Mouse (Mus musculus): ENCODE measurements around the gene Abcc1. TPM values are rescaled to one million over a fixed set of nuclear protein-coding genes. Genes with fewer than 3 reads are reported as not detected.

The Abcc1 gene
- polyA plus RNA-seq, 1 experiment, result 110 TPM

DNA sequence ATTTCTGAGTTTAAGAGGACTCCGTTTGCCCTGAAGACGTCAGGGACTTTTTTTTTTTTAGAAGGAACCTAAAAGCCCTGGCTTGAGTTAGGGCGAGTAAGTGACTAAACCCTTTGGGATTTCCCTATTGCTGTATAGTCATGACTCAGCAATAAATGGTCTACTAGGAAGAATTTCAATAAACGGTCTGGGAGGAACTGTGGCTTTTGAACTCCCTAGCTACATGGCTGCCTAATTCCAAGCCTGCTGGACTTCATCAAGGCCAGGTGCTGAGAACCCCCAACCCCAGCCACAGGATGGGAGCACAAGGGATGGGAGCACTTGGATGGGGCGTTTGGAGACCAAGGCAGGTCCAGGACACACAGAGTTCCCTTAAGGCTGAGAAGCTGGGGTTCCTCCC, 8.7 kb upstream of the Abcc1 start:
- Histone ChIP-seq H3K27ac (ENCODE audit: insufficient read depth, low read depth, low read length) (peak overlapping the region; percentile 87), H3K4me1 (ENCODE audit: control insufficient read depth, insufficient read depth, low read length) (peaks cover 51% of the 10 kb centered on the region), H3K4me3 (ENCODE audit: insufficient read depth, low read length) (no peak overlapping the region)
- TF ChIP-seq CTCF (IDR thresholded peaks at IDR 0.05; ENCODE audit: low read depth, low read length), result no peak
- no peak for TF ChIP-seq POLR2A (IDR thresholded peaks at IDR 0.05; ENCODE audit: borderline replicate concordance, low read depth, low read length)

DNA sequence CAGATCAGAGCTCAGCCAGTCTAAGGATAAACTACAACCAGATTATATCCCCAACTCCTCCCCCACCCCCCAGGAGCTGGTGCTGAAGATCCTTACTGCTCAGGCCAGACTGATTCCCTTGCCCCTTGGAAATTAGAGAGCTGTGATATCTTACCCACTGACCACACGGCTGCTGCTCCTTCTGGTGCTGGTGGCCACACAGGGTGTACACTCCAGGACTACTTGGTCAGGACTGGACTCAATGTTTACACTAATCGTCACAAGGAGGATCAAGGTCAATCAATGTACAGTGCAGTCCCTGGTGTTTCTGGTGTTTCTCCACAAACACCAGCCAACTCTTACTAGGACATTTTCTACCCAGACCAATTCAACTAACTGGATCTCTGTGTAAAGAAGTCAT, 3.5 kb upstream of the Abcc1 start:
- no peak for TF ChIP-seq CTCF (IDR thresholded peaks at IDR 0.05; ENCODE audit: low read depth, low read length)
- H3K4me1 ChIP-seq (ENCODE audit: control insufficient read depth, insufficient read depth, low read length), result peaks cover 61% of the 10 kb centered on the region

DNA sequence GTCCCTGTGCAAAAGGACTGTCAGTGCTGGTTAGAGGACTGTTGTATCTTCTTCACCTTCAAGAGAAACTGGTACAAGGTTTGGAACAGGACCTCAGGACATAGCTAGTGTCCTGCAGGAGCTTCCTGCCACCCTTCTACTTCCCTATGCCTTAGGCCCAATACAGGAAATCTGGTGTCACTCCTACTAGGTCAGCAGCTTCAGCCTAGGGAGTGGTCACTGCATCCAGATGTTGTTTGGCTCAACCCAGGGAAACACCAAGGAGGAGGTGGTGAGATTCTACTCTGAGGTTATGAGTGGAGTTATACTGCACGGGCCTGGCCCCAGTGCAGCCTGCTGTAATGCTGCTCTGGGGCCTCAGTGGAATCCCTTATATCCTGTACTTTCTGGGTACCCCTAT, 2.8 kb upstream of the Abcc1 start:
- Histone ChIP-seq H3K27ac (ENCODE audit: insufficient read depth, low read depth, low read length) (peak overlapping the region; percentile 86), H3K4me3 (ENCODE audit: insufficient read depth, low read length) (no peak overlapping the region), H3K4me1 (ENCODE audit: control insufficient read depth, insufficient read depth, low read length) (peaks cover 61% of the 10 kb centered on the region)
- TF ChIP-seq CTCF (IDR thresholded peaks at IDR 0.05; ENCODE audit: low read depth, low read length) (no peak), POLR2A (IDR thresholded peaks at IDR 0.05; ENCODE audit: borderline replicate concordance, low read depth, low read length) (no peak)

More for the DNA sequence above, 3.5 kb upstream of the Abcc1 start:
- H3K27ac ChIP-seq (ENCODE audit: insufficient read depth, low read depth, low read length), result peak overlapping the region; percentile 86
- H3K4me3 ChIP-seq (ENCODE audit: insufficient read depth, low read length), result no peak overlapping the region

DNA sequence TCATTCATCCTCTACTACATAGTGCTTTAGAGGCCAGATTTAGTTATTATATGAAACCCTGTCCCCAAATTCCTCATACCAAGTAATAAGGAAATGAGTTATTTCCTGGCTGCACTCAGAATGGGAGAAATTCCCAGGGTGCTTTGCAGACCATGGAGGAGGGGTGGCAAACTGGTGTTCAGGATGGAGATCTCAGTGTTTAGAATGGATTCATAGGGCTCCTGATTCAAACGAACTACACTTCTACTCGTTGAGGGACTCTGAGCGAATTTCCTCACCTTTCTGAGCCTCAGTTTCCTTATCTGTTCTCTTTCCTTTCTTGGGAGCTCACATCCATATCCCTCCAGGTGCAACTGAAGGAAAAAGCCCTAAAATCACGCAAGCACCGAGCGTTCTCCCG, 427 bp upstream of the Abcc1 start:
- H3K4me1 ChIP-seq (ENCODE audit: control insufficient read depth, insufficient read depth, low read length), result peaks cover 67% of the 10 kb centered on the region
- TF ChIP-seq CTCF (IDR thresholded peaks at IDR 0.05; ENCODE audit: low read depth, low read length), result no peak
- TF ChIP-seq POLR2A (IDR thresholded peaks at IDR 0.05; ENCODE audit: borderline replicate concordance, low read depth, low read length), result no peak
- peak overlapping the region; percentile 77 for H3K27ac ChIP-seq (ENCODE audit: insufficient read depth, low read depth, low read length)
- peak overlapping the region; percentile 89 for H3K4me3 ChIP-seq (ENCODE audit: insufficient read depth, low read length)

DNA sequence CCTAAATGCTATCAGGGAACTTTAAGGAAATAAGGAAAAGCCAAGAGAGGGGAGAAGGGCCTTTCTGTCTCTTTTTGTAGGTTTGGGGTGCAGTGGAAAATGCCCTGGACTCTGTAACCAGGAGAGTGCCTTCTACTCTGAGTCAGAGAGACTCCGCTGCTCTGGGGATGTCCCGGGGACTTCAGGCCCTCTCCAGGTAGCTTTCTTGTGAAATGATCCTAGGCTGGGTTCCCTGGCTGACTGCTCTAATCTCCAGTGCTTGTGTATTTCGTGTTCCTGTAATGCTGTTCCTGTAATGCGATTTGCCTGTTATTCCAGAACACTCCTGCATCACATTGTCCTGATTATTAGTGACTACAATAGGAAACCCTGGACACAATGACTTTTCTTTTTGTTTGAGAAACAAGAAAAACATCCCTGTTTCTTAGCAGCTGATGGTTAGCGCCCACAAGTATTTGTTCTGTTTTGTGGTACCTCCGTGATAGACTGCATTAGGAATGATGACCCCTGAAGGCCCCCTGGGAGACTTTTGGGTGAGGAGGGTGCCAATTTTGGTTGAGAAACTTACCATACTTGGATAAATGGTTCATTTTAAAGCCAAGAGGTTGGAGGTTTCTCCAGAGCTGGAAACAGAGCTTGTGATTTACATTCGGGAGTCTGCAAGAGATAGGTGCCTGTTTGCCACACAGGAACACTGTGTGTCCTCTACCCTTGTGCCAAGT, 902 bp downstream of the Abcc1 start:
- no peak for TF ChIP-seq POLR2A (IDR thresholded peaks at IDR 0.05; ENCODE audit: borderline replicate concordance, low read depth, low read length)
- TF ChIP-seq CTCF (IDR thresholded peaks at IDR 0.05; ENCODE audit: low read depth, low read length), result no peak
- peak overlapping the region; percentile 54 for H3K27ac ChIP-seq (ENCODE audit: insufficient read depth, low read depth, low read length)
- peak overlapping the region; percentile 89 for H3K4me3 ChIP-seq (ENCODE audit: insufficient read depth, low read length)
- peaks cover 71% of the 10 kb centered on the region for H3K4me1 ChIP-seq (ENCODE audit: control insufficient read depth, insufficient read depth, low read length)

DNA sequence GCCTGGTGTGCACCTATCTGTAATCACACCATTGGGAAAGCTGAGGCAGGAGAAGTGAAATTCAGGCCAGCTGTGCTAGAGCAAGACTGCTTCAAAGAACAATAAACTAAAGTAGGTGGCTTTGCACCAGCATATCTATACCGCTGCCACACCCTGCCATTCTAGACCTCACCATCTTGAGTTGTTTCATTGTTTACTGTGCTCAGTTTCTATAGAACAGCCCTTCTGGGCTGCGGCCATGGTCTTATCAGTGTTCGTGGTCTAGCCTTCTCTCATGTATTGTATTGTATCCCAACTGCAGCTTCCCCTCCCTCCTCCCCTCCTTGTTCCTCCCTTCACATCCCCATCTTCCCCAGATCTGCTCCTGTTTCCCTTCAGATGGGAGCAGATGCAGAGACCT, 2.1 kb downstream of the Abcc1 start:
- H3K4me3 ChIP-seq (ENCODE audit: insufficient read depth, low read length), result peak overlapping the region; percentile 89
- peaks cover 61% of the 10 kb centered on the region for H3K4me1 ChIP-seq (ENCODE audit: control insufficient read depth, insufficient read depth, low read length)
- H3K27ac ChIP-seq (ENCODE audit: insufficient read depth, low read depth, low read length), result peak overlapping the region; percentile 54
- no peak for TF ChIP-seq CTCF (IDR thresholded peaks at IDR 0.05; ENCODE audit: low read depth, low read length)
- TF ChIP-seq POLR2A (IDR thresholded peaks at IDR 0.05; ENCODE audit: borderline replicate concordance, low read depth, low read length), result no peak

DNA sequence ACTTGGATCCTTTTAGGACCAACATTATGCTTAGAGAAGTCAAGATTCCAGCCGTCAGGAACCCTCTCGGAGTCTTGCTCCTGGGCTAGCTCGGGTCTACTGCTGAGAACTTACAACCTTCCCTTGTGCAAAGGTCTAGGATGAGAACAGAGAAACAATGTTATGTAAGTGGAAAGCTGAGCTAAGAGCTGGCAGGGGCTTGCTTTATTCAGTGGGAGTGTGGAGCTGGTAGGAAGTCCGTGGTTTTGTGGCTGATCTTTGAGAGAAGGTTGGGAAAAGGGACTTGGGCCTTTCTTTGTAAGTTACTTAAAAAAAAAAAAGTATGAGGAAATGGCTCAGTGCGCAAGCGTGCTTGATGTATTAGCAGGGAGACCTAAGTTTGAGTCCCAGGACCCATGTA, 2.7 kb downstream of the Abcc1 start:
- peak overlapping the region; percentile 34 for H3K27ac ChIP-seq (ENCODE audit: insufficient read depth, low read depth, low read length)
- peak overlapping the region; percentile 89; the same call in 1 of the 2 replicates for H3K4me3 ChIP-seq (ENCODE audit: insufficient read depth, low read length)
- no peak for TF ChIP-seq CTCF (IDR thresholded peaks at IDR 0.05; ENCODE audit: low read depth, low read length)
- TF ChIP-seq POLR2A (IDR thresholded peaks at IDR 0.05; ENCODE audit: borderline replicate concordance, low read depth, low read length), result no peak
- peaks cover 56% of the 10 kb centered on the region for H3K4me1 ChIP-seq (ENCODE audit: control insufficient read depth, insufficient read depth, low read length)

DNA sequence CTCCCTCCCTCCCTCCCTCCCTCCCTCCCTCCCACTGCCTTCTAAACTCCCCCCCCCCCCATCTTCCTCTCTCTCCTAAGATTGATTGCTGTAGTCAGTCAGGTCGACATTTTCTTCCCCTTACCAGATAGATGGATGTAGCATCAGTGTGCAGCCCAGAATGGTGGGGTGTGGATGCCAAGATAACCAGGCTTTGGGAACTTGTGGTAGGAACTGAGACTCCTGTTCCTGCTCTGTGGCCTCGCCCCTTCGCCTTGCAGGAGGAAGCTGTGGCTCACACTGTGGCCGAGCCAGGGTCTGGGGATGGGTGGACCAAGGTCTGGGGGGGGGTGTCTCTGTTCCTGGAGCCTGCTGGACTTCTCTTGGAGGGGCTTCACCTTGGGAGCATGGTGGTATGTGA, 4.1 kb downstream of the Abcc1 start:
- TF ChIP-seq POLR2A (IDR thresholded peaks at IDR 0.05; ENCODE audit: borderline replicate concordance, low read depth, low read length) (no peak), CTCF (IDR thresholded peaks at IDR 0.05; ENCODE audit: low read depth, low read length) (no peak)
- Histone ChIP-seq H3K27ac (ENCODE audit: insufficient read depth, low read depth, low read length) (peak overlapping the region; percentile 18; the same call in 1 of the 2 replicates), H3K4me3 (ENCODE audit: insufficient read depth, low read length) (peak overlapping the region; percentile 5; the same call in 1 of the 2 replicates), H3K4me1 (ENCODE audit: control insufficient read depth, insufficient read depth, low read length) (peaks cover 55% of the 10 kb centered on the region)

DNA sequence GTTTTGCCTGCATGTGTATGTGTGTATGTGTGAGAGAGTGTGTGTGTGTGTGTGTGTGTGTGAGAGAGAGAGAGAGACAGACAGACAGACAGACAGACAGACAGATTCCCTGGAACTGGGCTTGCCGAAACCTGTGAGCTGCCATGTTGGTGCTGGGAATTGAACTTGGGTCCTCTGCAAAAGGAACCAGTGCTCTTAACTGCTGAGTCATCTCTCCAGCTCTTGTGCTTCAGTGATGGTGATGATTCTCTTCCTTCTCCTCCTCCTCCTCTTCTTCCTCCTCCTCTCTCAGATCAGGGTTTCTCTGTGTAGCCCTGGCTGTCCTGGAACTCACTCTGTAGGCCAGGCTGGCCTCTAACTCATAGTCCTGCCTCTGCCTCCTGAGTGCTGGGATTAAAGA, 4.7 kb downstream of the Abcc1 start:
- TF ChIP-seq CTCF (IDR thresholded peaks at IDR 0.05; ENCODE audit: low read depth, low read length) (no peak), POLR2A (IDR thresholded peaks at IDR 0.05; ENCODE audit: borderline replicate concordance, low read depth, low read length) (no peak)
- Histone ChIP-seq H3K4me3 (ENCODE audit: insufficient read depth, low read length) (peak overlapping the region; percentile 5; the same call in 1 of the 2 replicates), H3K4me1 (ENCODE audit: control insufficient read depth, insufficient read depth, low read length) (peaks cover 54% of the 10 kb centered on the region), H3K27ac (ENCODE audit: insufficient read depth, low read depth, low read length) (peak overlapping the region; percentile 18; the same call in 1 of the 2 replicates)

DNA sequence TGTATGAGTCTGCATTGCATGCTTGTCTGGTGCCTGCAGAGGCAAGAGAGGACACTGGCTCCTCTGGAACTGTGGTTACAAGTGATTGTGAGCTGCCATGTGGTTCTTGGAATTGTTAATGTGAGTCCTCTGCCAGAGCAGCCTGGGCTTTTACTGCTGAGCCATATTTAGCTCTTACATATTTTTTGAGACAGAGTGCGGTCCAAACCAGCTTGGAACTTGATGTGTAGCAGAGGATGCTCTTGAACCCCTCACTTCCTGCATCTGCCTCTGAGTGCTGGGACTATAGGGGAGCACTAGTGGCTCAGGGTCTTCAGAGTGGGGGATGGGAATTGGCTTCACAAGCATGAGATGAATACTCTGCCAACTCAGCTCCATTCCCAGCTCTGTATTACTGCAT, 10.0 kb downstream of the Abcc1 start:
- Histone ChIP-seq H3K4me1 (ENCODE audit: control insufficient read depth, insufficient read depth, low read length) (peaks cover 59% of the 10 kb centered on the region), H3K27ac (ENCODE audit: insufficient read depth, low read depth, low read length) (no peak overlapping the region), H3K4me3 (ENCODE audit: insufficient read depth, low read length) (no peak overlapping the region)
- TF ChIP-seq CTCF (IDR thresholded peaks at IDR 0.05; ENCODE audit: low read depth, low read length), result no peak
- no peak for TF ChIP-seq POLR2A (IDR thresholded peaks at IDR 0.05; ENCODE audit: borderline replicate concordance, low read depth, low read length)

Data from bone marrow macrophage, adult 2 months (primary cell).